Mouse (Mus musculus) stomach, postnatal 0 days (tissue): Measurements from ENCODE around the gene Dcbld2.

ENCODE experiments used
- CTCF ChIP-seq: IDR thresholded peaks from 2 replicates; pipeline ENCODE4 v1.5.1; 2016; ENCODE audit warnings: antibody characterized with exemption, low read depth, mild to moderate bottlenecking, moderate library complexity
- EP300 ChIP-seq: optimal IDR thresholded peaks from 2 replicates; pipeline ENCODE3; 2016; ENCODE audit warnings: antibody characterized with exemption

DNA sequence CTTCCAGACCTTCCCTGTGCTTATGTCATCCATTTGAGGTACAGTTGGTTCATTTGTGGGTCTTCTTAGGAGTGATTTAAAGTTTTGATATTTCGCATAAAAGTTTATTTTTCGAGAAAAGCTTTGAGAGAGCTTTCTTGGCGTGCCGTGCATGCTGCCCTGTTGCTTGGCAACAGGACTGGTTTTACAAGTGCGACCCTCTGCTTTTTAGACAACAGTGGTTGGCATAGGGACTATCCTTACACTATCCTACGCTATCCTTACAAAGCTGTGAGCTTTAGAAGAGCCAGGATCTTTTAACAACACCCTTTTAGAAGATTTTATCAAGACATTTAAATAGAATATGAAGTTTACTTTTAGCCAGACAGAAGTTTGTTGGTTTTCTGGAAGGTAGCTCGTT lies 22.0 kb downstream of the Dcbld2 start:
- TF ChIP-seq CTCF (no peak), EP300 (no peak)
